Mouse (Mus musculus) hindbrain, embryonic 11.5 days (tissue): Measurements from ENCODE around the gene Ckmt2. TPM values are rescaled to one million over a fixed set of nuclear protein-coding genes. Genes with fewer than 3 reads are reported as not detected.

Experiments used
- ATAC-seq: fragments of 200-750 bp; cut with Nextera tagmentation; 2 replicates; pipeline ENCODE4 v1.8.0; 2017; ENCODE audit warnings: mild to moderate bottlenecking, moderate TSS enrichment, moderate library complexity; ENCODE audit not compliant: low FRiP score
- DNase-seq: peaks from one replicate; pipeline ENCODE4 v3.0.0-alpha.2; 2015; ENCODE audit warnings: low spot score
- H3K27ac ChIP-seq: fragments of 300-500 bp; sonication (generic); 2 replicates; pipeline ENCODE4 v1.5.1; 2014; ENCODE audit warnings: mild to moderate bottlenecking, low read depth, low read length
- H3K27me3 ChIP-seq: fragments of 300-500 bp; sonication (generic); 2 replicates; pipeline ENCODE4 v1.6.1; 2014; ENCODE audit warnings: mild to moderate bottlenecking, low read length, moderate library complexity, mixed read lengths; ENCODE audit not compliant: control insufficient read depth, insufficient read depth
- H3K36me3 ChIP-seq: fragments of 300-500 bp; sonication (generic); 2 replicates; pipeline ENCODE4 v1.6.1; 2014; ENCODE audit warnings: mild to moderate bottlenecking, low read length, moderate library complexity, mixed read lengths; ENCODE audit not compliant: control insufficient read depth, insufficient read depth
- H3K4me1 ChIP-seq: fragments of 300-500 bp; sonication (generic); replicated peaks from 2 replicates; pipeline ENCODE4 v1.6.1; 2014; ENCODE audit warnings: low read length, mixed read lengths; ENCODE audit not compliant: control insufficient read depth, insufficient read depth
- H3K4me2 ChIP-seq: fragments of 300-500 bp; sonication (generic); replicated peaks from 2 replicates; pipeline ENCODE4 v1.6.1; 2014; ENCODE audit warnings: mild to moderate bottlenecking, low read depth, low read length
- H3K4me3 ChIP-seq: fragments of 300-500 bp; sonication (generic); 2 replicates; pipeline ENCODE4 v1.5.1; 2014; ENCODE audit warnings: low read depth, low read length
- H3K9ac ChIP-seq: fragments of 300-500 bp; sonication (generic); 2 replicates; pipeline ENCODE4 v1.6.1; 2014; ENCODE audit warnings: low read depth, low read length
- H3K9me3 ChIP-seq: fragments of 300-500 bp; sonication (generic); 2 replicates; pipeline ENCODE4 v1.6.1; 2016; ENCODE audit warnings: low read length; ENCODE audit not compliant: control insufficient read depth
- WGBS: fragments of 180-500 bp; shearing (Covaris S2); extraction: QIAGEN DNeasy Blood & Tissue Kit; methylation state at CpG from one replicate; pipeline ENCODE4 v1.1.7; 2014; 5-methylcytosine and 5-hydroxymethylcytosine counted together
- polyA plus RNA-seq: library from polyadenylated mRNA; unstranded; fragments of >200 nt; fragmentation: Nextera tagmentation; extraction: Ambion mirVana; gene quantifications from 2 replicates; pipeline ENCODE4 v1.2.1, GENCODE M21; 2014

Ckmt2 gene
- polyA plus RNA-seq, 1 experiment from 2014 or later = not detected

- H3K36me3 ChIP-seq = no peaks in the 10 kb centered on the region
- H3K4me2 ChIP-seq = no peak overlapping the region
- DNase-seq (no peak), ATAC-seq (no peak)
- H3K27ac ChIP-seq = no peak overlapping the region
- no peaks in the 10 kb centered on the region for H3K27me3 ChIP-seq
- H3K9me3 ChIP-seq = no peaks in the 10 kb centered on the region
- no peak overlapping the region for H3K9ac ChIP-seq
- no peak overlapping the region for H3K4me3 ChIP-seq
- H3K4me1 ChIP-seq = no peaks in the 10 kb centered on the region
Measured at GRCm38 (mm10) chr13:91827876-91828275, 48.8 kb downstream of the Ckmt2 start.

DNA sequence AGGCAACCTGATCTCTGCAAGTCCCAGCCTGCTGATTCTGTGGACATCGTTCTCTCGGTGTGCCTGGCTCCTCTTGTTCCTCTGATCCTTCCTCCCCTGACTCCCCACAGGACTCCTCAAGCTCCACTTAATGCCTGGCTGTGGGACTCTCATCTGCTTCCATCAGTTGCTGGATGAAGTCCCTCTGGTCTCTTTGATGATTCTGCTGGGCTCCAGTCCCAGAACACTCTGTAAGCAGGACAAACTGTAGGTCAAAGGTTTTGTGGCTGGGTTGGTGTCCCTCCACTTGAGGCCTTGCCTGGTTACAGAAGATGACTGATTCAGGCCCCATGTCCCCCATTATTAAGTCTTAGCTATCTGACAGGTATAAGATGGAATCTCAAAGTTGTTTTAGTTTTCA is 50.6 kb downstream of the Ckmt2 start:
- Histone ChIP-seq H3K4me2 (no peak overlapping the region), H3K4me1 (no peaks in the 10 kb centered on the region), H3K36me3 (no peaks in the 10 kb centered on the region), H3K9me3 (no peaks in the 10 kb centered on the region), H3K9ac (no peak overlapping the region), H3K27me3 (no peaks in the 10 kb centered on the region), H3K27ac (no peak overlapping the region), H3K4me3 (no peak overlapping the region)
- no peak for ATAC-seq
- DNase-seq = no peak
- WGBS = 77% methylated on average over 2 of the region's 2 CpGs

GRCm38 (mm10) chr13:91824845-91825550 is 51.7 kb downstream of the Ckmt2 start:
- Histone ChIP-seq H3K9ac (no peak overlapping the region), H3K27me3 (no peaks in the 10 kb centered on the region), H3K4me1 (no peaks in the 10 kb centered on the region), H3K36me3 (no peaks in the 10 kb centered on the region), H3K9me3 (no peaks in the 10 kb centered on the region), H3K4me2 (no peak overlapping the region), H3K4me3 (no peak overlapping the region), H3K27ac (no peak overlapping the region)
- ATAC-seq (no peak), DNase-seq (no peak)
- WGBS = 66% methylated on average over 4 of the region's 4 CpGs

- H3K4me2 ChIP-seq = no peak overlapping the region
- H3K27me3 ChIP-seq = no peaks in the 10 kb centered on the region
- no peaks in the 10 kb centered on the region for H3K4me1 ChIP-seq
- WGBS = 87% methylated on average over 6 of the region's 6 CpGs
- ATAC-seq = no peak
- H3K9me3 ChIP-seq = no peaks in the 10 kb centered on the region
- H3K9ac ChIP-seq = no peak overlapping the region
- H3K27ac ChIP-seq = no peak overlapping the region
- H3K36me3 ChIP-seq = no peaks in the 10 kb centered on the region
- DNase-seq = no peak
- H3K4me3 ChIP-seq = no peak overlapping the region
Measured at GRCm38 (mm10) chr13:91823735-91824134, 53.0 kb downstream of the Ckmt2 start.

- WGBS = 89% methylated on average over 5 of the region's 5 CpGs
- DNase-seq (no peak), ATAC-seq (no peak)
- Histone ChIP-seq H3K27ac (no peak overlapping the region), H3K9ac (no peak overlapping the region), H3K4me2 (no peak overlapping the region), H3K4me1 (no peaks in the 10 kb centered on the region), H3K4me3 (no peak overlapping the region), H3K9me3 (no peaks in the 10 kb centered on the region), H3K27me3 (no peaks in the 10 kb centered on the region), H3K36me3 (no peaks in the 10 kb centered on the region)
Measured at GRCm38 (mm10) chr13:91814670-91815069, 62.0 kb downstream of the Ckmt2 start.

GRCm38 (mm10) chr13:91809476-91809875 is 67.2 kb downstream of the Ckmt2 start:
- H3K9me3 ChIP-seq = no peaks in the 10 kb centered on the region
- no peak for ATAC-seq

GRCm38 (mm10) chr13:91807874-91808575 is 68.7 kb downstream of the Ckmt2 start:
- Histone ChIP-seq H3K4me3 (peak overlapping the region; percentile 92), H3K9me3 (no peaks in the 10 kb centered on the region), H3K27me3 (no peaks in the 10 kb centered on the region), H3K27ac (peak overlapping the region; percentile 88), H3K9ac (peak overlapping the region; percentile 98), H3K4me1 (no peaks in the 10 kb centered on the region), H3K4me2 (peak overlapping the region; percentile 53), H3K36me3 (peaks cover 4% of the 10 kb centered on the region)
- ATAC-seq (no peak; the same call in 1 of the 2 replicates), DNase-seq (peak; percentile 35)
- 49% methylated on average over 20 of the region's 20 CpGs for WGBS

More at GRCm38 (mm10) chr13:91809476-91809875, 67.2 kb downstream of the Ckmt2 start:
- 41% methylated on average over 2 of the region's 2 CpGs for WGBS
- peak; percentile 46 for DNase-seq
- no peak overlapping the region for H3K9ac ChIP-seq
- no peak overlapping the region for H3K27ac ChIP-seq
- H3K4me2 ChIP-seq = no peak overlapping the region
- H3K36me3 ChIP-seq = peaks cover under 1% of the 10 kb centered on the region
- H3K4me1 ChIP-seq = no peaks in the 10 kb centered on the region
- no peak overlapping the region for H3K4me3 ChIP-seq
- no peaks in the 10 kb centered on the region for H3K27me3 ChIP-seq

DNA sequence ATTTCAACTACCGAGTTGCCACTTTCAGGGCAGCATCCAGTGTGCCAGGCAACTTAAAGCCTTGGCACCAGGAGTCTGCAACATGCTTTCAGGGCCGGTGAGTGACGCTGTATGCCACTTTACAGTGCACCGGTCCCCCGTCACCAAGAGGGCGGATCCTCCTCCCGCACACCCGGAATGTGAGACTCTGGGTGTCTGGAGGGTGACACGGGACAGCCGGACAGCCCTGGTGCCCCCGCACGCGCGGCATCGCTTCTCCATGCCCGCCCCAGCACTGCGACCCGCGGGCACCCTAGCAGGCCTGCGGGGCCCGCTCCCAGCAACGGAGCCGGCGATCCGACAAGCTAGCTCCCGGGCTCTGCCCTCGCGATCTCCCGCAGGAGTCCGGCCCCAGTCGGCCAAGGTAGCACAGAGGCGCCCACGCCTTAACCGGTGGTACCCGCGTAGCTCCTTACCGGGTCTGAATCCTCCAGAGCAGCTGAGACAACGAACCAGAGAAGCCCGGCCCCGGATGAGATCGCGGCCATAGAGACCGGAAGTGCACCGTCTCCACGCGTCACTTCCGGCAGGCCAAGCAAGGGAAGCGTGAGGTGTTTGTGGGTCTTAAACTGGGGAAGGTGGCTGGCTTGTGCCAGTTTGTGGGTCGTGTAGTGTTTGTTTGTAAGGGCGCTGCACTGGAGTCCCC is 69.4 kb downstream of the Ckmt2 start, which contains the start of gene Zcchc9:
Zcchc9 (minus strand) TSS at position 551 of the 685 bp plus-strand sequence.
- Histone ChIP-seq H3K4me3 (peak within 1 kb of the TSS; percentile 92), H3K36me3 (peaks cover 4% of the 10 kb centered on the region), H3K27me3 (no peaks in the 10 kb centered on the region), H3K4me2 (peak within 1 kb of the TSS; percentile 53), H3K4me1 (no peaks in the 10 kb centered on the region), H3K9me3 (no peaks in the 10 kb centered on the region), H3K9ac (peak within 1 kb of the TSS; percentile 98), H3K27ac (peak within 1 kb of the TSS; percentile 88)
- peak; percentile 99 for ATAC-seq
- DNase-seq = peak; percentile 95
- under 1% methylated on average over 50 of the region's 50 CpGs for WGBS
